Mouse (Mus musculus): ENCODE results near the gene Prkn.

Prkn gene

DNA sequence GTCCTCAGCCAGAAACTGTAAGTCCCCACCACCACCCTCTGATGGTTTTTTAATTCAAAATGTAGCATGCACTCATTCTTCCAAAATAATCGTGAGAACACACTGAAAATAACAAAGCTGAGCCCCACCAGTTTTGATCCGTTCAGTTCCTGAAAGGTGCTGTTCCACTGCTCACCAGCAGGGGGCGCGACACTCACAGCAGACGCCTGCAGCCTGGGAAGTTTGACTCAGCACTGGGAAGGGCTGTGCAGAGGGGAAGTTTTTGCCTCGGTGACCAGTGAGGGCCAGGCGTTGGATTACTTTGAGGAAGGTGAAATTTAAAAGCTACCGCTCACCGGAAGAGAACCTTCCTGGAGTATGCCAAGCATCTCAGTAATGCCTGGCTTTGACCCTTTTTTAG is 1199.0 kb downstream of the Prkn start:
- DNase-seq (ENCODE audit: low read depth, low spot score) = no peak

DNA sequence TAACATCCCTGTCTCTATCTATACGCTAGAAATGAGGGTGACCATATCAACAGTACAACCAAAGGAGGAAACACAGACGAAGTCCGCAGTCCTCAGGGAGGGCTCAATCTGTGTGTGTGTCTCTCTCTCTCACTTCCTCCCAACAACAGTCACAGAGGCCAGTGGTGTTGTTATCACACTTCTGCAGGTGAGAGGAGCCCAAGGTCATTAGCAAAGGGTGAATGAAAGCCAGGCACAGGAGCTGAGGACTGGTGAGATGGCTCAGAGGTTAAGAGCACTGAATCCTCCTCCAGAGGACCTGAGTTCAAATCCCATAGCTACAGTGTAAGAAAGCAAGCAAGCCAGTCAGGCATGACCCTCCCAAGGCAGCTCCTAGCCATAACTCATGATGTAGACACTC is 1199.7 kb downstream of the Prkn start:
- DNase-seq (ENCODE audit: low read depth, low spot score) = no peak

- no peak for DNase-seq (ENCODE audit: low read depth, low spot score)
These were observed 1200.4 kb downstream of the Prkn start for GRCm38 (mm10) chr17:12040546-12040945.

DNA sequence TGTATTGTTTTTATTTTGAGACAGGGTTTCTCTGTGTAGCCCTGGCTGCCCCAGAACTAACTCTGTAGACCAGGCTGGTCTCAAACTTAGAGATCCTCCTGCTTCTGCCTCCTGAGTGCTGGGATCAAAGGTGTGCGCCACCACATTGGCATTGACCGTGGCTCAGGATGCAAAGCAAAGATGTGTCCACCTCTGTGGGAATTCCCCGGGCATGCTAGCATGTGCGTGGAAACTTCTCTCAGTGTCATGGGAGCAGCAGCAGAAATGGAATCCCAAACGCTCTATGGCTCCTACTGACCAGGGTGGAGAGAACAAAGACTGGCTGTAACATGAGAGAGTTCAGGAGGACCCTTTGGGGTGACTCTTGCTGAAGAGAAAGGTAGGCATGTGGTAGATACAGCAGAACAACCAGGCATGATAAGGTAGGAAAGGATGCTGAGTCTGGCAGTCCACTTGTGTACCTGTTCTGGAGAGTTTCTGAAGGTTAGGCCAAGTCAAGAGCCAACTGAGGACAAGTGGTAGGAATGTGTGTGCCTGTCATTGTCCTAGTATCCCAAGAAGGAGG is 1201.0 kb downstream of the Prkn start:
- no peak for DNase-seq (ENCODE audit: low read depth, low spot score)

- DNase-seq (ENCODE audit: low read depth, low spot score) = no peak
These were observed 1202.5 kb downstream of the Prkn start for GRCm38 (mm10) chr17:12042561-12043256.

DNA sequence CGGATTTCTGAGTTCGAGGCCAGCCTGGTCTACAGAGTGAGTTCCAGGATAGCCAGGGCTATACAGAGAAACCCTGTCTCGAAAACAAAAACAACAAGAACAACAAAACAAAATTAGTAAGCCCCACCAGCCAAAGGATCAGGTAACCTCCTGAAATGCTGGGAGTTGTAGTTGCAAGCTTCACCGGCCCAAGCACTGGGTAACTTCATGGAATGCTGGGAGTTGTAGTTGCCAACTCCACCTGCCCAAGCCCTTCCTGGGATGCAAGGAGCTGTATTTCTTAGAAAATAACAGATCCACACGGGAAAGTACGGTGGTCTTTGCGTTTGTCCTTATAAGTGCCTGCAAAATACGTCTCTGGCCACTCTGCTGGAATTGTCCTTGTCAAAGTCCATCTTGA is 1204.0 kb downstream of the Prkn start:
- no peak for DNase-seq (ENCODE audit: low read depth, low spot score)

GRCm38 (mm10) chr17:12045861-12046273 is 1205.7 kb downstream of the Prkn start:
- DNase-seq (ENCODE audit: low read depth, low spot score) = no peak

DNA sequence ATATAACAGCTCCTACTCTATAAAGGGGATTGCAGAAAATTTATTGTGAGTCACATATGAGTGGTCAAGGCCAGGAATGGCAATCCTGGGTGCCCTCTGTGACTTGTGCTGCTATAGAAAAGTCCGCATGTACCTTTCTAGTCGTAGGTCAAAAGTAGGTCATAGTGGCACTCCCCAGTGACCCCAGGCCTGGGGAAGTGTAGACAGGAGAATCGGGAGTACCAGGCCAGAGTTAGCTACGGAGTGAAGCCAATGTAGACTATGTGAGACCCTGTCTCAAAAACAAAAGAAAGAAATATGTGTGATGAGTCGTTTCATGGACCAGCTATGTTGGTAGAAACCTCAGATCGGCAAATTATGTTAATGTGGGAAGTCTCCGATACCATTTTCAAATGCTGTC is 1206.8 kb downstream of the Prkn start:
- DNase-seq (ENCODE audit: low read depth, low spot score) = no peak

- DNase-seq (ENCODE audit: low read depth, low spot score) = no peak
These were observed 1207.3 kb downstream of the Prkn start for GRCm38 (mm10) chr17:12047523-12047922.

DNA sequence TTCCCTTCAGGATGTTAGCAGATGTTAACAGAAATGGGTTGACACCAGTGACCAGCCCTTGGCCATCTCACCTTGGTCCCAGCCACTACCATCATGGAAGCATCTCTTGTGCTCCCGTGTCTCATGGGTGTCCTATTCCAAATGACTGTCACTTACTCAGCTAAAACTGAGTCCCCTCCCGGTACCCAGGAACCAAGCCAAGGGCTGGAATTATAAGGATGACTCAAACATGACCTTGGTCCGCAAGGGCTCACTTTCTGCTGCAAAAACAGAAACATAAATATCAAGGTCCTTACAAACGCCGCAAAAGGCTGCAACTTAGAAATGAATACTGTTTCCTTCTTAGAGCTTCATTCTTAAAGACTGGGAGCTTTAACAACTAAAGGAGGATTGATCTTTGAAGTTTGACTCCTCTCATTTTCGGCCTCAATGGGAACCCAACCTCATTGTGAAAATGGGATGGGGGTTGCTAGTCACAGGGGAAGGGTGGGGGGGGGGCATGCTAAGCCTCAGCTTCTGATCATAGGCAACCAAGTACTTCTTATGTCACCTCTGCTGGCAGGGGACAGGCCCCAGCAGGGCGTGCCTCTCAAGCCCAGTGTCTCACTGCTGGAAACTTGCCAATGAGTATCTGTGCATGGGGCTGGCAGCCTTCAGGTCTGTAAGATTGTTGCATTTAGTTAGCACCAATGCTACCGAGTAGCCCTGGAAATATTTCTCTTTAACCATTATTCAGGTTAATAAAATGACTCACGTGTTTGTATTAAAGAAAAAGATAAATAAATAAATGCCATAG is 1208.7 kb downstream of the Prkn start:
- DNase-seq (ENCODE audit: low read depth, low spot score) = no peak

DNA sequence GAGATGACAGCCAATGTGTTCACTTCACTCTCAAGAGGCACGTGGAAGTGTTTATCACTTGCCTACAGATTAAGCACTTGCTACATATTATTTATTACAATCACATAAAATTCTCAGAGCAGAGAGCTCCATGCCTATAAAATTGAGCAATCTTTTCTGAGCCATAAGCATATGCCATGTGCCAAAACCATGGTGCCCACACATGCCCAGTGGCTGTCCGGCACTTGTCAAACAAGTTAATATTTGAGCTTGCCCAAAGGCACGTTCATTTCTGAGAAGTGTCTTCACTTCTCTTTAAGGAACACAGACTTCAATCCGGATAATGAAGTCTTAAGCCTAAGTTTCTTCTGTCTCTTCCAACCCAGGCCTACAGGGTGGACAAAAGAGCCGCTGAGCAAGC is 1210.1 kb downstream of the Prkn start:
- DNase-seq (ENCODE audit: low read depth, low spot score) = no peak

DNA sequence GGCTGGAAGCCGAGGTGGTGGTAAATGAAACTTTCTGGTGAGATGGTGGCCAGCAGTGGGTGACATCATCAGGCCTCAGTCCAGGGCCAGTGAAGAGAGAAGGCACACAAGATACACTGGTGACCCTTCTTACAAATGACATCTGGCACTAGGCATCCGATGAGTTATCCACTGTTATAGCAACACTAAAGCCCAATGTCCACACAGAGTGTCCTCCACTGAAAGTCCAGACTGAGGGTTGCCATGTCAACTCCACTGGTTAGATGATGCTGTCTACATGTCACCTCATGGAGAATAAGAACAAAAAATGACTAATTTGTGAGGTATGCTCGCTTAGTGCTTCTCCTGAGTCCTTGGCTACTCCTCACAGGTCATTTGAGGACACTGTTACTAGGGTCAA is 1210.8 kb downstream of the Prkn start:
- DNase-seq (ENCODE audit: low read depth, low spot score) = no peak

- DNase-seq (ENCODE audit: low read depth, low spot score) = no peak
These were observed 1212.5 kb downstream of the Prkn start for GRCm38 (mm10) chr17:12052651-12053050.

DNA sequence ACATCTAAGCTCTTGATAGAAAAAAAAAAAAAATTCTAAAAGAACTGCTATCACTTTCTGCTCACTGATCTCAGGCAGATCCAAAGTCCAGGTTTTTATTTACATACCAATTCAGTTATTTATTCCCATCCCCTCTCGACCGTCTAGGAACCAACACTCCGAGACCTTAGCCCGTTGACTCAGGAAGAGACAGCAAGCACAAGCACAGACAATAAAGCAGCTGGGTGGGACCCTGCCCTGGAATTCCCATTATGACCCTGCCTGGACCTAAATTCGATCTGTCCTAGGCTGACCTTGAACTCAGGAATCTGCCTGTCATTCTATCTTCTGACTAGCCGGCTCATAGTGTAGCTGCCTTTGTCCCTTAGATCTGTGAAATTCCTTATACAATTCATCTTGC is 1218.9 kb downstream of the Prkn start:
- no peak for DNase-seq (ENCODE audit: low read depth, low spot score)

DNA sequence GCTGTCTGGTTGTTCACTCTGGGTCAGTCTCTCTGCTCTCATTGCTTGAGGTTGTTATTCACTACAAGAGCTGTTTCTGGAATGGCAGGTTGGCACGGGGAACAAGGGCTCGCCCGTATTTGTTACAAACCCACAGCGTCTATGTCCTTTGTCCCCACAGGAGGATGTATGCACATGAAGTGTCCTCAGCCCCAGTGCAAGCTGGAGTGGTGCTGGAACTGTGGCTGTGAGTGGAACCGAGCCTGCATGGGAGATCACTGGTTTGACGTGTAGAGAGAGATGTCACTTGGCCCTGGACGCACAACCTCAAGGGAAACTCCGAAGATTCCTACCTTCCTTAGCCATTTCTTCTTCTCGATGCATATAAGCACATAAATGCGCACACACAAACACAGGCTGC is 1221.2 kb downstream of the Prkn start:
- no peak for DNase-seq (ENCODE audit: low read depth, low spot score)

GRCm38 (mm10) chr17:12062861-12063260 is 1222.7 kb downstream of the Prkn start:
- no peak for DNase-seq (ENCODE audit: low read depth, low spot score)

- DNase-seq (ENCODE audit: low read depth, low spot score) = no peak
These were observed 1223.3 kb downstream of the Prkn start for GRCm38 (mm10) chr17:12063533-12063932.

DNA sequence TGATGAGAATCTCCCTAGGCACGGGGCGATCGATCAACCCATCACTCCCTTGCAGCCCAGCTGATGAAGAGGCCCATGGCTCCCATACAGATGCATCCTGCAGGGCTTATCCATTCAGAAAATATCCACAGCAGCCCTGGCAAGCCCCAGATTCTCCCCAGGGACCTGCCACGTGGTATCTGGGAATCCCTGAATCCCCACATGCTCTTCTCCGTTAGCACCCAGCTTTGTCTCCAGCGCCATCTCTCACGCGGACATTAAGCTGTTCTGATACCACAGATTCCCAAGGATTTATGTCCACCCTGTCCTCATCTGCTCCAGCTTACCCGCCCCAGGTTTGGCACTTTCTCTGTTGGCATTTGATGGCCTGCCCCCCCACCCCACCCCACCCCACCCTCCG is 1225.9 kb downstream of the Prkn start:
- DNase-seq (ENCODE audit: low read depth, low spot score) = no peak

DNA sequence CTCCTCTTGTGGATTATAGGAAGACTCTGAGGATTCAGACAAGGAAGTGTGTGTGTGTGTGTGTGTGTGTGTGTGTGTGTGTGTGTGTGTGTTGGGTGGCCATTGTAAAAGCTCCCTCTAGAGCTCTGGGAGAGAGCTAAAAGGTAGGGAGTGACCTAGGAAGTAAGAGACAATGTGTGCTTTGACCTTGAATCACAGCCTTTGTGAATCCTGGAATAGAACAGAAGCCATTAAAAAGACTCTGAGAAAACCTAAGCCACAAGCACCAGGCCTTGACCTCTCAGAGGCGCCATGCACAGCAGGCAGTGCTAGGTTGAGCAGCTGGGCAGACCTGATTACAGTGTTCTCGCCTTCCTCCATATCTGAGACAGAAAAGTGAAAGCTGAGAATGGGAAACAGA is 1236.6 kb downstream of the Prkn start:
- no peak for DNase-seq (ENCODE audit: low read depth, low spot score)

DNA sequence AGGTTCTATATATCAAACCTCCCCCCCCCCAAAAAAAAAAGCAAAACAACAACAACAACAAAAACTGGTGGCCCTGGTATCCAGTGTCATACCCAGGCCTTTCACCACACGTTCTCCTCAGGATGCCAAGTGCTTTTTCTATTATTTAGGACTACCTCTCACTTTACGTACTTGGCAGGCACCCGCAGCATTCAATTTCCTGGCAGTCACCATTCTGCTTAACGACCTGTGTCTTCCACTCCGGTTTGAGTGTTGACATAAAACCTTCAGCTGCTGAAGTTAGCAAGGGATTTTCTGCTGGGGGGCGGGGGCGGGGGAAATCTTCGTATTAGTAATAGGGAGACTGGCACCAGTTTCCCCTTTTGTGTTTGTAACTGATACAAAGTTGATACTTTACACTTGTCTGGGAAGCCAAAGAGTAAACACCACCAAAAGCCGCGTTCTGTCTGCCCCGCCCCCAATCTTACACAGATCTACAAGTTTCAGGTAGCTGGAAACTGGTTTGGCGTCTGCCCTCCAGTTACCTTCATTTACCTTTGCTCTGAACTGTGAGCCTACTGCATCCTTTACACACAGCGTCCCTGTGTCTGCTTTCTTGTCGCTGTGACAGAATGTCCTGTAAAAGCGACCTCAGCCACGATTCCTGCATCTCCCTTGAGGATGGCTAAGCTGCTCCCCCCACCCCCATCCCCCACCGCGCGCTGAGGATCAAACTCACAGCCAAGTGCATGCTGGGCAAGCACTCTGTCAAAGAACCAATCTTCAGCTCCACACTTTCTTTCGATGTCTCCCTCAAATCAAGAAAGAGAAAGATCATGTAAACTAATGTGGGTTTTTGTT is 1240.7 kb downstream of the Prkn start:
- DNase-seq (ENCODE audit: low read depth, low spot score) = no peak

DNA sequence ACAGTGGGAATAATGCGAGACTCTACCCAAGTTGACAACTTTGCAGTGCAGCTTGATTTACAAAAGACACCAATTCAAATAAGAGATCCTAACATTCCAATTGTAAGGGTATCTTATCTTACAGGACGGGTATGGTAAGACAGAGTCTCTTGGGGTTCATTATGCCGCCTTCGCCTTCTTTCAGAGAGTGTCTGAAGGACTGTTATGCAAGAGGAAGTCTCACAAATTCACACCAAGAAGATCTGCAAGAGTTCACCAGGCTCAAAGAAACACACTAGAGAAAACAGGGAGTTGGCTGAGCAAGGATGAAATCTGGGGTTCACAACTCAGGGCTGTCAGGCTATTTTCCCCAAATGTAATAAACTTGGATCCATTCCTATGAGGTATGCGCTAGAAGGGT is 1242.0 kb downstream of the Prkn start:
- no peak for DNase-seq (ENCODE audit: low read depth, low spot score)

Measured in telencephalon, adult 2 months (tissue).